Mouse (Mus musculus) ovary, adult 18-20 months (tissue): Measurements from ENCODE around the gene Zfp536.
A peak's percentile ranks its signal among the peaks of the same experiment; 100 is the strongest.

Source experiments
- DNase-seq: peaks from one replicate; pipeline ENCODE4 v3.0.0; 2022; ENCODE audit warnings: low spot score, mixed read lengths

Zfp536 gene

GRCm38 (mm10) chr7:37773312-37773702, at the start of gene Zfp536:
Gene Zfp536, minus strand, starts transcription at chr7:37773641.
- no peak for DNase-seq

GRCm38 (mm10) chr7:37820670-37821301, 47.3 kb upstream of the Zfp536 start:
- DNase-seq = peak; percentile 25

- no peak for DNase-seq
These were observed 45.3 kb upstream of the Zfp536 start for GRCm38 (mm10) chr7:37818631-37819340.

GRCm38 (mm10) chr7:37816901-37817300, 43.5 kb upstream of the Zfp536 start:
- no peak for DNase-seq

GRCm38 (mm10) chr7:37814844-37815406, 41.5 kb upstream of the Zfp536 start:
- no peak for DNase-seq

GRCm38 (mm10) chr7:37813676-37814075, 40.2 kb upstream of the Zfp536 start:
- no peak for DNase-seq

- no peak for DNase-seq
These were observed 36.5 kb upstream of the Zfp536 start for GRCm38 (mm10) chr7:37809908-37810307.

GRCm38 (mm10) chr7:37809001-37809400, 35.6 kb upstream of the Zfp536 start:
- no peak for DNase-seq

- DNase-seq = no peak
These were observed 27.7 kb upstream of the Zfp536 start for GRCm38 (mm10) chr7:37801160-37801559.

GRCm38 (mm10) chr7:37788721-37789120, 15.3 kb upstream of the Zfp536 start:
- no peak for DNase-seq

- peak; percentile 17 for DNase-seq
These were observed 2.1 kb upstream of the Zfp536 start for GRCm38 (mm10) chr7:37775502-37775901.

- no peak for DNase-seq
These were observed 1.1 kb upstream of the Zfp536 start for GRCm38 (mm10) chr7:37774463-37774970.

GRCm38 (mm10) chr7:37773906-37774305, 465 bp upstream of the Zfp536 start:
- no peak for DNase-seq

GRCm38 (mm10) chr7:37772376-37773311, 797 bp downstream of the Zfp536 start:
- DNase-seq = no peak

- no peak for DNase-seq
These were observed 1.7 kb downstream of the Zfp536 start for GRCm38 (mm10) chr7:37771491-37772375.

GRCm38 (mm10) chr7:37770400-37771050, 2.9 kb downstream of the Zfp536 start:
- DNase-seq = peak; percentile 49

GRCm38 (mm10) chr7:37769526-37770399, 3.7 kb downstream of the Zfp536 start:
- no peak for DNase-seq

- DNase-seq = no peak
These were observed 4.4 kb downstream of the Zfp536 start for GRCm38 (mm10) chr7:37769004-37769403.

GRCm38 (mm10) chr7:37768310-37768940, 5.0 kb downstream of the Zfp536 start:
- no peak for DNase-seq
